Mouse (Mus musculus) midbrain, embryonic 16.5 days (tissue): ENCODE results near the gene Psg20. TPM values are rescaled to one million over a fixed set of nuclear protein-coding genes. Genes with fewer than 3 reads are reported as not detected.
"Not testable (repeated sequence)": the region's sequence is repeated elsewhere in the genome, so short reads cannot be mapped to it uniquely, and the experiment has no call there.

ENCODE experiments used
- ATAC-seq: fragments of 200-750 bp; cut with Nextera tagmentation; 2 replicates; pipeline ENCODE4 v1.8.0; 2017; ENCODE audit warnings: moderate TSS enrichment
- H3K27ac ChIP-seq: fragments of 300-500 bp; sonication (generic); 2 replicates; pipeline ENCODE4 v1.5.1; 2014; ENCODE audit warnings: mild to moderate bottlenecking, low read length, mixed read lengths
- H3K27me3 ChIP-seq: fragments of 300-500 bp; sonication (generic); 2 replicates; pipeline ENCODE4 v1.6.1; 2014; ENCODE audit warnings: low read depth, low read length, mixed read lengths; ENCODE audit not compliant: control insufficient read depth, insufficient read depth
- H3K36me3 ChIP-seq: fragments of 300-500 bp; sonication (generic); 2 replicates; pipeline ENCODE4 v1.6.1; 2014; ENCODE audit warnings: mild to moderate bottlenecking, low read length, moderate library complexity, mixed read lengths; ENCODE audit not compliant: control insufficient read depth, insufficient read depth
- H3K4me1 ChIP-seq: fragments of 300-500 bp; sonication (generic); 2 replicates; pipeline ENCODE4 v1.6.1; 2014; ENCODE audit warnings: mild to moderate bottlenecking, low read length, mixed read lengths; ENCODE audit not compliant: control insufficient read depth, insufficient read depth
- H3K4me2 ChIP-seq: fragments of 300-500 bp; sonication (generic); 2 replicates; pipeline ENCODE4 v1.6.1; 2014; ENCODE audit warnings: mild to moderate bottlenecking, low read length, mixed read lengths
- H3K4me3 ChIP-seq: fragments of 300-500 bp; sonication (generic); 2 replicates; pipeline ENCODE4 v1.5.1; 2014; ENCODE audit warnings: low read depth, mild to moderate bottlenecking, low read length, moderate library complexity, mixed read lengths
- H3K9ac ChIP-seq: fragments of 300-500 bp; sonication (generic); 2 replicates; pipeline ENCODE4 v1.6.1; 2014; ENCODE audit warnings: low read depth, low read length, mixed read lengths
- H3K9me3 ChIP-seq: fragments of 300-500 bp; sonication (generic); replicated peaks from 2 replicates; pipeline ENCODE4 v1.6.1; 2014; ENCODE audit warnings: mild to moderate bottlenecking, low read length, mixed read lengths; ENCODE audit not compliant: control insufficient read depth, poor library complexity, severe bottlenecking
- WGBS: fragments of 180-500 bp; shearing (Covaris S2); extraction: QIAGEN DNeasy Blood & Tissue Kit; methylation state at CpG from one replicate; pipeline ENCODE4 v1.1.7; 2014; 5-methylcytosine and 5-hydroxymethylcytosine counted together
- polyA plus RNA-seq: library from polyadenylated mRNA; unstranded; fragments of >200 nt; fragmentation: Nextera tagmentation; extraction: Ambion mirVana; gene quantifications from 2 replicates; pipeline ENCODE4 v1.2.1, GENCODE M21; 2015

Psg20 gene
- polyA plus RNA-seq, 1 experiment from 2014 or later, result not detected

DNA sequence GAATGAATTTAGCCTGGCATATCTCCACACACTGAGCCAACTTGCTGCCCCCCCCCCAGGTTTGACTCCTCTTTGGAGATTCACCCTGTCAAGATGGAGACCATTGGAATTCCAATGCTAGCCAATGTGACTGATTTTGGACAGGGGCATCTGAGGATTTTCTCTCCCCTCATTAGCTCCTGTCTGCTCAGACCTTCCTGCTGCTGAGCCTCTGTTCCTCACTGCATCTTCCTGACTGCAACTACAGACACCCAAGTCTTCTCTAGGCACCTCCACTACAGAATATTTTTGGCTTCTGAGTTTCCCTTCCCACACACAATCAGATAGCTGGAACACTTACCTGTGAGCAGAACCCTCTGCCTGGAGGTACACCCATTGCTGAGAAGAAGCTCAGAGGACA is 399 bp downstream of the Psg20 start:
- Histone ChIP-seq H3K4me3 (no peak overlapping the region), H3K9ac (no peak overlapping the region), H3K27me3 (no peaks in the 10 kb centered on the region), H3K9me3 (no peaks in the 10 kb centered on the region), H3K27ac (no peak overlapping the region), H3K4me2 (no peak overlapping the region), H3K4me1 (no peaks in the 10 kb centered on the region), H3K36me3 (no peaks in the 10 kb centered on the region)
- no peak for ATAC-seq

DNA sequence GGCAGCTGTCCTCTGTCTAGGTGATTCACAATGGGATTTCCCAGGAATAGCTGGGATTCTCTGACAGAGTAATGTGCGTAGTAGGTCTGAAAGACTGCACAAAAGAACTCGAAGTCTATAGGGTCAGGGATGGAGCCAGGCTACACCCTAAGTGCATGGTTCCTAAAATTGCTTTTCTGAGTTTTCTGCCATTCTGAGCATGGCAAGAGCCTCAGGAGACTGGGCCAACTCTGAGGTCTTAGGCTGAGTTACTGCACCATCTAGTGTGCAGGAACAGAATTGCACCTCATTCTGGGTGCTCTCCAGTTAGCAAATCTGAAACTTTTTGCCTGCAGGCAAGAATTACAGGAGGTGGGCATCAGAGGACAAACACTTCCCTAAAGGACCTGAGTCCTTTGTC is 6.2 kb downstream of the Psg20 start:
- no peak overlapping the region for H3K9ac ChIP-seq
- H3K4me2 ChIP-seq, result no peak overlapping the region
- H3K36me3 ChIP-seq, result no peaks in the 10 kb centered on the region
- H3K4me1 ChIP-seq, result no peaks in the 10 kb centered on the region
- no peak overlapping the region for H3K27ac ChIP-seq
- no peaks in the 10 kb centered on the region for H3K9me3 ChIP-seq
- H3K27me3 ChIP-seq, result no peaks in the 10 kb centered on the region
- 39% methylated on average over 2 of the region's 2 CpGs for WGBS
- peak; percentile 48; the same call in 1 of the 2 replicates for ATAC-seq
- no peak overlapping the region for H3K4me3 ChIP-seq

GRCm38 (mm10) chr7:18656625-18657024 is 29.4 kb downstream of the Psg20 start, which contains the start of gene Psg21:
Gene Psg21, minus strand, starts transcription at chr7:18656725.
- not testable (repeated sequence) for H3K4me2 ChIP-seq, ATAC-seq
- WGBS, result 38% methylated on average over 1 of the region's 2 CpGs

DNA sequence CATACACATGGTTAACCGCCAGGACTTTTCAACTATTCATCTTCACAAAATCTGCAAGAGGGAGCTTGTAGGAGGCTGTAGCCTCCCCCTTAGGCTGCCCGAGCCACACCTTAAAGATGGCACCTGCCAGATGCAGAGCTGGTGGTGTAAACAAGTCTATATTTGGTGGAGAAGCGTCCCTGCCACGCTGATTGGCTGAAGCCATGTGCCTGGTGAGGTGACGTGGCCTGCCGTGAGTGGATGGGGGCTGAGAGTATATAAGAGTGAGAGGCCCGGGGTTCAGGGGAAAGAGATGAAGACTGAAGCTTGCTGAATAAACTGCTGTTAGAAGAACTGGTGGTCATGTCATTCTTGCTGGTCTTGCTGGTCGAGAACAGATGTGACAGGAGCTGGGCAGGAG is 59.1 kb downstream of the Psg20 start:
- H3K9me3 ChIP-seq, H3K27ac ChIP-seq, H3K27me3 ChIP-seq, H3K4me2 ChIP-seq, H3K9ac ChIP-seq, ATAC-seq, H3K4me3 ChIP-seq, H3K36me3 ChIP-seq, H3K4me1 ChIP-seq: not testable (repeated sequence)
- 88% methylated on average over 8 of the region's 8 CpGs for WGBS

More at GRCm38 (mm10) chr7:18656625-18657024, 29.4 kb downstream of the Psg20 start, which contains the start of gene Psg21:
- not testable (repeated sequence) for H3K27ac ChIP-seq, H3K36me3 ChIP-seq, H3K4me1 ChIP-seq, H3K27me3 ChIP-seq, H3K4me3 ChIP-seq, H3K9ac ChIP-seq, H3K9me3 ChIP-seq

Other genes with a start within 250 kb of the Psg20 start
- not detected in 2 replicates for gene Psg26, start 202.0 kb downstream of the Psg20 start, polyA plus RNA-seq
- gene Psg25, start 153.9 kb downstream of the Psg20 start, polyA plus RNA-seq, result not detected in 2 replicates
- gene Psg27, start 118.9 kb downstream of the Psg20 start, polyA plus RNA-seq, result not detected in 2 replicates
- not detected in 2 replicates for gene Psg23, start 69.7 kb downstream of the Psg20 start, polyA plus RNA-seq
- gene Psg21, start 29.5 kb downstream of the Psg20 start, polyA plus RNA-seq, result not detected in 2 replicates
- not detected in 2 replicates for gene Psg22, start 31.9 kb upstream of the Psg20 start, polyA plus RNA-seq
- not detected in 2 replicates for gene Psg19, start 112.3 kb upstream of the Psg20 start, polyA plus RNA-seq
- gene Psg17, start 135.4 kb upstream of the Psg20 start, polyA plus RNA-seq, result 0.09 TPM in 1 of 2 replicates, not detected in the other
- 0.45 and 0.69 TPM in 2 replicates for gene Mill2, start 153.8 kb upstream of the Psg20 start, polyA plus RNA-seq
- 25.4 and 29.9 TPM in 2 replicates for gene Pglyrp1, start 185.1 kb upstream of the Psg20 start, polyA plus RNA-seq
- 24.7 and 31.2 TPM in 2 replicates for gene Ccdc61, start 224.2 kb upstream of the Psg20 start, polyA plus RNA-seq
- 11.9 and 14.3 TPM in 2 replicates for gene Nova2, start 239.7 kb upstream of the Psg20 start, polyA plus RNA-seq